Mouse (Mus musculus): Measurements from ENCODE around the gene Try4. TPM values are rescaled to one million over a fixed set of nuclear protein-coding genes. Genes with fewer than 3 reads are reported as not detected.
A peak's percentile ranks its signal among the peaks of the same experiment; 100 is the strongest.
"Not testable (repeated sequence)": the region's sequence is repeated elsewhere in the genome, so short reads cannot be mapped to it uniquely, and the experiment has no call there.

Gene Try4
- polyA plus RNA-seq (2012; rRNA removed) (0.24 TPM in 1 of 2 replicates, not detected in the other), polyA plus RNA-seq (2014; fragmentation: Nextera tagmentation; extraction: Ambion mirVana) (not detected in 2 replicates)

- no peak for TF ChIP-seq POLR2A (IDR thresholded peaks at IDR 0.05; ENCODE audit: borderline replicate concordance, extremely low read depth, insufficient read depth, insufficient read length)
- H3K9me3 ChIP-seq (ENCODE audit: control insufficient read depth, low read length), result no peaks in the 10 kb centered on the region
- no peaks in the 10 kb centered on the region for H3K36me3 ChIP-seq (ENCODE audit: control insufficient read depth, insufficient read depth, low read length)
- H3K9ac ChIP-seq (ENCODE audit: low read depth, low read length, severe bottlenecking), result no peak within 1 kb of the TSS
- no peak within 1 kb of the TSS for H3K4me3 ChIP-seq (replicated peaks; ENCODE audit: low read length)
- no peaks in the 10 kb centered on the region for H3K4me1 ChIP-seq (ENCODE audit: control insufficient read depth, insufficient read depth, low read length)
- H3K27me3 ChIP-seq (ENCODE audit: control insufficient read depth, insufficient read depth, low read length), result no peaks in the 10 kb centered on the region
- ATAC-seq (ENCODE audit: low FRiP score, low read depth) (no peak), DNase-seq (ENCODE audit: low spot score) (no peak)
- no peak within 1 kb of the TSS for H3K27ac ChIP-seq (replicated peaks; ENCODE audit: low read depth, low read length)
- H3K4me2 ChIP-seq (replicated peaks; ENCODE audit: low read depth, low read length, severe bottlenecking), result no peak within 1 kb of the TSS
- 79% methylated on average over 1 of the region's 1 CpGs for WGBS
Observed at GRCm38 (mm10) chr6:41301969-41302368, at the start of gene Try4. Gene Try4 (plus strand): TSS chr6:41302269.

- not testable (repeated sequence) for H3K27me3 ChIP-seq (ENCODE audit: control insufficient read depth, insufficient read depth, low read length); H3K4me2 ChIP-seq (replicated peaks; ENCODE audit: low read depth, low read length, severe bottlenecking); ATAC-seq (ENCODE audit: low FRiP score, low read depth); H3K9me3 ChIP-seq (ENCODE audit: control insufficient read depth, low read length); DNase-seq (ENCODE audit: low spot score); H3K4me1 ChIP-seq (ENCODE audit: control insufficient read depth, insufficient read depth, low read length); H3K27ac ChIP-seq (replicated peaks; ENCODE audit: low read depth, low read length); H3K4me3 ChIP-seq (replicated peaks; ENCODE audit: low read length); H3K36me3 ChIP-seq (ENCODE audit: control insufficient read depth, insufficient read depth, low read length); H3K9ac ChIP-seq (ENCODE audit: low read depth, low read length, severe bottlenecking)
- WGBS, result 84% methylated on average over 9 of the region's 9 CpGs
Observed at GRCm38 (mm10) chr6:41253314-41253713, 48.8 kb upstream of the Try4 start.

- 86% methylated on average over 2 of the region's 2 CpGs for WGBS
- TF ChIP-seq POLR2A (IDR thresholded peaks at IDR 0.05; ENCODE audit: borderline replicate concordance, extremely low read depth, insufficient read depth, insufficient read length), result no peak
- Histone ChIP-seq H3K27ac (replicated peaks; ENCODE audit: low read depth, low read length) (no peak overlapping the region), H3K36me3 (ENCODE audit: control insufficient read depth, insufficient read depth, low read length) (no peaks in the 10 kb centered on the region), H3K4me2 (replicated peaks; ENCODE audit: low read depth, low read length, severe bottlenecking) (no peak overlapping the region), H3K4me3 (replicated peaks; ENCODE audit: low read length) (no peak overlapping the region), H3K9me3 (ENCODE audit: control insufficient read depth, low read length) (no peaks in the 10 kb centered on the region), H3K9ac (ENCODE audit: low read depth, low read length, severe bottlenecking) (no peak overlapping the region), H3K27me3 (ENCODE audit: control insufficient read depth, insufficient read depth, low read length) (no peaks in the 10 kb centered on the region), H3K4me1 (ENCODE audit: control insufficient read depth, insufficient read depth, low read length) (no peaks in the 10 kb centered on the region)
- ATAC-seq (ENCODE audit: low FRiP score, low read depth) (no peak), DNase-seq (ENCODE audit: low spot score) (no peak)
Observed at GRCm38 (mm10) chr6:41256424-41256823, 45.6 kb upstream of the Try4 start.

- H3K27me3 ChIP-seq (ENCODE audit: control insufficient read depth, insufficient read depth, low read length), result no peaks in the 10 kb centered on the region
- H3K4me1 ChIP-seq (ENCODE audit: control insufficient read depth, insufficient read depth, low read length), result no peaks in the 10 kb centered on the region
- no peaks in the 10 kb centered on the region for H3K36me3 ChIP-seq (ENCODE audit: control insufficient read depth, insufficient read depth, low read length)
- no peak overlapping the region for H3K4me2 ChIP-seq (replicated peaks; ENCODE audit: low read depth, low read length, severe bottlenecking)
- H3K9ac ChIP-seq (ENCODE audit: low read depth, low read length, severe bottlenecking), result no peak overlapping the region
- no peak overlapping the region for H3K27ac ChIP-seq (replicated peaks; ENCODE audit: low read depth, low read length)
- no peaks in the 10 kb centered on the region for H3K9me3 ChIP-seq (ENCODE audit: control insufficient read depth, low read length)
- H3K4me3 ChIP-seq (replicated peaks; ENCODE audit: low read length), result no peak overlapping the region
- 69% methylated on average over 3 of the region's 3 CpGs for WGBS
- no peak for TF ChIP-seq POLR2A (IDR thresholded peaks at IDR 0.05; ENCODE audit: borderline replicate concordance, extremely low read depth, insufficient read depth, insufficient read length)
- ATAC-seq (ENCODE audit: low FRiP score, low read depth), result peak; percentile 50; the same call in 1 of the 2 replicates
- DNase-seq (ENCODE audit: low spot score), result peak; percentile 8
Observed at GRCm38 (mm10) chr6:41257432-41257831, 44.6 kb upstream of the Try4 start.

- no peak overlapping the region for H3K9ac ChIP-seq (ENCODE audit: low read depth, low read length, severe bottlenecking)
- H3K4me1 ChIP-seq (ENCODE audit: control insufficient read depth, insufficient read depth, low read length), result no peaks in the 10 kb centered on the region
- no peak overlapping the region for H3K4me2 ChIP-seq (replicated peaks; ENCODE audit: low read depth, low read length, severe bottlenecking)
- H3K36me3 ChIP-seq (ENCODE audit: control insufficient read depth, insufficient read depth, low read length), result no peaks in the 10 kb centered on the region
- no peak overlapping the region for H3K27ac ChIP-seq (replicated peaks; ENCODE audit: low read depth, low read length)
- no peak for ATAC-seq (ENCODE audit: low FRiP score, low read depth)
- H3K4me3 ChIP-seq (replicated peaks; ENCODE audit: low read length), result no peak overlapping the region
- no peaks in the 10 kb centered on the region for H3K27me3 ChIP-seq (ENCODE audit: control insufficient read depth, insufficient read depth, low read length)
- TF ChIP-seq POLR2A (IDR thresholded peaks at IDR 0.05; ENCODE audit: borderline replicate concordance, extremely low read depth, insufficient read depth, insufficient read length), result no peak
- WGBS, result 51% methylated on average over 3 of the region's 3 CpGs
- no peak for DNase-seq (ENCODE audit: low spot score)
- H3K9me3 ChIP-seq (ENCODE audit: control insufficient read depth, low read length), result no peaks in the 10 kb centered on the region
Observed at GRCm38 (mm10) chr6:41262796-41263195, 39.3 kb upstream of the Try4 start.

- Histone ChIP-seq H3K4me1 (ENCODE audit: control insufficient read depth, insufficient read depth, low read length) (no peaks in the 10 kb centered on the region), H3K4me2 (replicated peaks; ENCODE audit: low read depth, low read length, severe bottlenecking) (no peak overlapping the region), H3K27me3 (ENCODE audit: control insufficient read depth, insufficient read depth, low read length) (no peaks in the 10 kb centered on the region), H3K27ac (replicated peaks; ENCODE audit: low read depth, low read length) (no peak overlapping the region), H3K9me3 (ENCODE audit: control insufficient read depth, low read length) (no peaks in the 10 kb centered on the region), H3K9ac (ENCODE audit: low read depth, low read length, severe bottlenecking) (no peak overlapping the region), H3K4me3 (replicated peaks; ENCODE audit: low read length) (no peak overlapping the region), H3K36me3 (ENCODE audit: control insufficient read depth, insufficient read depth, low read length) (no peaks in the 10 kb centered on the region)
- TF ChIP-seq POLR2A (IDR thresholded peaks at IDR 0.05; ENCODE audit: borderline replicate concordance, extremely low read depth, insufficient read depth, insufficient read length), result no peak
- 84% methylated on average over 6 of the region's 6 CpGs for WGBS
- DNase-seq (ENCODE audit: low spot score) (no peak), ATAC-seq (ENCODE audit: low FRiP score, low read depth) (no peak)
Observed at GRCm38 (mm10) chr6:41266140-41266539, 35.9 kb upstream of the Try4 start.
